Mouse (Mus musculus) forebrain, embryonic 11.5 days (tissue): ENCODE data around the gene Srrm1. TPM values are rescaled to one million over a fixed set of nuclear protein-coding genes. Genes with fewer than 3 reads are reported as not detected.
A peak's percentile ranks its signal among the peaks of the same experiment; 100 is the strongest.

Source experiments
- ATAC-seq: fragments of 200-750 bp; cut with Nextera tagmentation; replicated peaks from 2 replicates; pipeline ENCODE4 v1.8.0; 2017; ENCODE audit warnings: moderate TSS enrichment; ENCODE audit not compliant: low FRiP score
- DNase-seq: peaks from one replicate; pipeline ENCODE4 v3.0.0-alpha.2; 2017; ENCODE audit warnings: low spot score
- H3K27ac ChIP-seq: fragments of 300-500 bp; sonication (generic); 2 replicates; pipeline ENCODE4 v1.5.1; 2014; ENCODE audit warnings: low read depth, low read length
- H3K27me3 ChIP-seq: fragments of 300-500 bp; sonication (generic); 2 replicates; pipeline ENCODE4 v1.6.1; 2014; ENCODE audit warnings: mild to moderate bottlenecking, low read length, mixed read lengths; ENCODE audit not compliant: control insufficient read depth, insufficient read depth
- H3K36me3 ChIP-seq: fragments of 300-500 bp; sonication (generic); 2 replicates; pipeline ENCODE4 v1.6.1; 2014; ENCODE audit warnings: mild to moderate bottlenecking, low read length, moderate library complexity, mixed read lengths; ENCODE audit not compliant: control insufficient read depth, insufficient read depth
- H3K4me1 ChIP-seq: fragments of 300-500 bp; sonication (generic); replicated peaks from 2 replicates; pipeline ENCODE4 v1.6.1; 2014; ENCODE audit warnings: low read length, mixed read lengths; ENCODE audit not compliant: control insufficient read depth, insufficient read depth
- H3K4me2 ChIP-seq: fragments of 300-500 bp; sonication (generic); 2 replicates; pipeline ENCODE4 v1.6.1; 2014; ENCODE audit warnings: low read depth, mild to moderate bottlenecking, low read length, moderate library complexity, mixed read lengths; ENCODE audit not compliant: severe bottlenecking
- H3K4me3 ChIP-seq: fragments of 300-500 bp; sonication (generic); 2 replicates; pipeline ENCODE4 v1.5.1; 2014; ENCODE audit warnings: low read depth, low read length
- H3K9ac ChIP-seq: fragments of 300-500 bp; sonication (generic); 2 replicates; pipeline ENCODE4 v1.6.1; 2014; ENCODE audit warnings: low read length
- H3K9me3 ChIP-seq: fragments of 300-500 bp; sonication (generic); 2 replicates; pipeline ENCODE4 v1.6.1; 2016; ENCODE audit warnings: low read length, mixed read lengths; ENCODE audit not compliant: control insufficient read depth
- WGBS: fragments of 180-500 bp; shearing (Covaris S2); extraction: QIAGEN DNeasy Blood & Tissue Kit; methylation state at CpG from one replicate; pipeline ENCODE4 v1.1.7; 2014; 5-methylcytosine and 5-hydroxymethylcytosine counted together
- polyA plus RNA-seq: library from polyadenylated mRNA; unstranded; fragments of >200 nt; fragmentation: Nextera tagmentation; extraction: Ambion mirVana; gene quantifications from 2 replicates; pipeline ENCODE4 v1.2.1, GENCODE M21; 2014

Gene Srrm1
- polyA plus RNA-seq, 1 experiment from 2014 or later = 241 TPM

GRCm38 (mm10) chr4:135392801-135393200 is 39.7 kb upstream of the Srrm1 start:
- Histone ChIP-seq H3K4me1 (0 out of 2 replicates have a peak, but pooled peaks cover 2% of the 10 kb centered on the region), H3K27ac (no peak overlapping the region), H3K9me3 (no peaks in the 10 kb centered on the region), H3K36me3 (no peaks in the 10 kb centered on the region), H3K4me2 (no peak overlapping the region), H3K9ac (no peak overlapping the region), H3K4me3 (no peak overlapping the region), H3K27me3 (peaks cover under 1% of the 10 kb centered on the region)
- WGBS = 92% methylated on average over 3 of the region's 3 CpGs
- DNase-seq (no peak), ATAC-seq (no peak)

DNA sequence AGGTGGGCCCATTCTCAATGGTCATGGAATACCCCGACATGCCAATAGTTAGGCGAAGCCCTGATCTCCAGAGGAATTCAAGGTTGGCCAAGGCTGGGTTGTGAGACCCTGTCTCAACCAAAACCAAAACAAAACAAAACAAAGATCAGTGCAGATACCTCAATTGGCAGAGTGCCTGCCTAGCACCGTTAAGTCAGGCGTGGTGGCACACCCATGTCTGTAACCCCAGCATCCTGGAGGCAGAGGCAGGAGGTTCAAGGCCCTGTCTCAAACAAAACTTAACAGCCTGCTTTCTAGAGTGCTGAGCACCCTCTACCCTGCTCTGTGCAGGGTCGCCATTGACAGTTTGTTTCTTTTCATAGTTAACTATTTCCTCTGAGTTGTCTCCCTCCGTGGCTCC is 37.9 kb upstream of the Srrm1 start:
- H3K4me3 ChIP-seq = no peak overlapping the region
- no peaks in the 10 kb centered on the region for H3K36me3 ChIP-seq
- WGBS = 77% methylated on average over 6 of the region's 6 CpGs
- no peak overlapping the region for H3K27ac ChIP-seq
- ATAC-seq (no peak), DNase-seq (no peak)
- no peaks in the 10 kb centered on the region for H3K9me3 ChIP-seq
- no peak overlapping the region for H3K9ac ChIP-seq
- no peak overlapping the region for H3K4me2 ChIP-seq
- H3K27me3 ChIP-seq = no peaks in the 10 kb centered on the region
- no peaks in the 10 kb centered on the region for H3K4me1 ChIP-seq

DNA sequence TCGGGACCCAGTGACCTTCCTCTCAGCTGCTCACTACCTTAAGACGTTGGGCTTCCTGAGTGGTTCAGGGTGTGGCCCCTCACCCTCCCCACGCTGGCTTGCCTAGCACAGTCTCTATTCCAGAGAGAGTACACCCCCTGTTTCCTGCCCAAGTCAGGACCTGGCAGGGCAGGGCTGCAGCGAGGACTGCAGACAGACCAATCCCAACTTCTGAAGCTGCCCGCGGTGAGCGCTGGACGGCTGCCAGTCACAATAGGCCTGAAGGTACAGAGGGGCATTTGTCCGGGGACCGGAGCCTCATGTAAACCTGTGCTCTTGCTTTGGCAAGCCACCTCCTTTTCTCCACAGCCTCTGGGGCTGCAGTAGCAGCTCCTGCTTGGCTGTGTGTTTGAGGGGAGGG is 32.5 kb upstream of the Srrm1 start:
- Histone ChIP-seq H3K27me3 (no peaks in the 10 kb centered on the region), H3K27ac (no peak overlapping the region), H3K4me1 (no peaks in the 10 kb centered on the region), H3K9ac (no peak overlapping the region), H3K4me2 (no peak overlapping the region), H3K36me3 (no peaks in the 10 kb centered on the region), H3K9me3 (no peaks in the 10 kb centered on the region), H3K4me3 (no peak overlapping the region)
- ATAC-seq (no peak), DNase-seq (no peak)
- WGBS = 75% methylated on average over 10 of the region's 10 CpGs

- no peak for ATAC-seq
- Histone ChIP-seq H3K36me3 (no peaks in the 10 kb centered on the region), H3K9ac (no peak overlapping the region), H3K4me1 (no peaks in the 10 kb centered on the region), H3K27ac (no peak overlapping the region), H3K9me3 (no peaks in the 10 kb centered on the region), H3K4me2 (no peak overlapping the region), H3K27me3 (no peaks in the 10 kb centered on the region), H3K4me3 (no peak overlapping the region)
- peak; percentile 86 for DNase-seq
- WGBS = 4% methylated on average over 14 of the region's 14 CpGs
Measured at GRCm38 (mm10) chr4:135382316-135382715, 29.2 kb upstream of the Srrm1 start.

DNA sequence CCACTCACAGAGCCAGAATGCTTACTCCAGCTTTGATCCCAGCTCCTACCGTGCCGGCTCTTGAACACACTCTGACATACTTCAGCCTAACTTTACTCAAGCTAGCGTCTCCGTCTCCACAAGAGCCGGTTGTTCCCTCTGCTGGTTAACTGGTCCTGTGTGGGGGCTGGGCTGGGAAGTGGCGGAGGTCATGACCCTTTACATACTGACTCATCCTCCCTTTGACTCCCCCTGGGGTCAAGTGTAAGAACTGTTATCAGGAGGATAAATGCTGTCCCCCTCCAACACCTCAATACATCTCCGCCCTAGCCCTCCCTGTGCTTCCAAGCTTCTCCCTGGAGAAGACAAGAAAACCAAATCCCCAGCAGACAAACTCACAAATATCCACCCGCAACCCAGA is 28.2 kb upstream of the Srrm1 start:
- H3K9me3 ChIP-seq = no peaks in the 10 kb centered on the region
- 69% methylated on average over 8 of the region's 8 CpGs for WGBS
- DNase-seq = no peak
- H3K27ac ChIP-seq = no peak overlapping the region
- ATAC-seq = no peak
- H3K27me3 ChIP-seq = no peaks in the 10 kb centered on the region
- H3K9ac ChIP-seq = no peak overlapping the region
- H3K4me3 ChIP-seq = no peak overlapping the region
- no peaks in the 10 kb centered on the region for H3K36me3 ChIP-seq
- H3K4me1 ChIP-seq = no peaks in the 10 kb centered on the region
- no peak overlapping the region for H3K4me2 ChIP-seq

DNA sequence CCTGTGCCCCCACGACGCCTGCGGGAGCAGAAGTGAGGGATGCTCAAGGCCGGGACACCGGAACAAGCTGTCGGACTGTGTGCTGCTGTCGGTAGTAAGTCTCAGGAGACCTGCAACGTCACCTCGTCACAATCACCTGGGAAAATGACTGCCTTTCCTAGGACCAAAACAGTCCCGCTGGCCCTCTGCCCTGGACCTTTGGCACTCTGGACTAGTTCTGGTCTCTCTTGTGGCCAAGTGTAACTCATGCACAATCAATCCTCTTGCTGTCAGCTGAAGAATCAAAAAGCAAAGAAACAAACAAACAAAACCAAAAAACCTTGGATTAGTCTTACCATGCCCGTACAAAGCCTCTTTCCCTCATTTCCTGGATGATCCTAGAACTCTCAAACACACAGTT is 24.1 kb upstream of the Srrm1 start:
- no peak overlapping the region for H3K4me3 ChIP-seq
- H3K27me3 ChIP-seq = no peaks in the 10 kb centered on the region
- WGBS = 80% methylated on average over 11 of the region's 11 CpGs

DNA sequence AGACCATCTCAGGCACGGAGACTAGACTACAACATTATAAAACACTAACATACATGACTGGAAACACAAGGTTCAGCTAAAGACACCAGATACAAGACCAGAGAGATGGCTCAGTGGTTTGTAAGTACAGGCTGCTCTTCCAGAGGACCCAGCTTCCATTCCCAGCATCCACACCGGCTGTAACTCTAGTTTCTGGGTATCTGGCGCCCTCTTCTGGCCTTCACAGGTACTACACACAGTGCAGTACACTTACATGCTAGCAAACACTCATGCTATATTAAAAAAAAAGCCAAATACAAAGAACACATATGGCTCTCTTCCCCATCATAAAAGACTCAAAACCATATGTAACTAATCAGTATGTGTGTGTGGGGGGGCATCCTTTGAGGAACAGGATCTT is 22.3 kb upstream of the Srrm1 start:
- H3K27me3 ChIP-seq = no peaks in the 10 kb centered on the region
- no peak overlapping the region for H3K27ac ChIP-seq
- peaks cover 2% of the 10 kb centered on the region; the same call in 1 of the 2 replicates for H3K9me3 ChIP-seq
- 61% methylated on average over 3 of the region's 3 CpGs for WGBS
- DNase-seq (no peak), ATAC-seq (no peak)
- H3K36me3 ChIP-seq = no peaks in the 10 kb centered on the region
- H3K4me1 ChIP-seq = no peaks in the 10 kb centered on the region
- no peak overlapping the region for H3K4me3 ChIP-seq
- no peak overlapping the region for H3K9ac ChIP-seq
- no peak overlapping the region for H3K4me2 ChIP-seq

More for the DNA sequence above, 24.1 kb upstream of the Srrm1 start:
- no peak overlapping the region for H3K9ac ChIP-seq
- no peaks in the 10 kb centered on the region for H3K4me1 ChIP-seq
- no peak overlapping the region for H3K4me2 ChIP-seq
- no peak for DNase-seq
- H3K36me3 ChIP-seq = no peaks in the 10 kb centered on the region
- no peak for ATAC-seq
- no peak overlapping the region for H3K27ac ChIP-seq
- peaks cover 2% of the 10 kb centered on the region; the same call in 1 of the 2 replicates for H3K9me3 ChIP-seq

GRCm38 (mm10) chr4:135373299-135373698 is 20.2 kb upstream of the Srrm1 start:
- H3K4me2 ChIP-seq = no peak overlapping the region
- no peak overlapping the region for H3K27ac ChIP-seq
- H3K36me3 ChIP-seq = no peaks in the 10 kb centered on the region
- 81% methylated on average over 5 of the region's 5 CpGs for WGBS
- no peaks in the 10 kb centered on the region for H3K27me3 ChIP-seq
- no peak overlapping the region for H3K9ac ChIP-seq
- DNase-seq = no peak
- H3K9me3 ChIP-seq = peaks cover 2% of the 10 kb centered on the region; the same call in 1 of the 2 replicates
- H3K4me1 ChIP-seq = no peaks in the 10 kb centered on the region
- no peak overlapping the region for H3K4me3 ChIP-seq
- ATAC-seq = no peak

GRCm38 (mm10) chr4:135370372-135370771 is 17.3 kb upstream of the Srrm1 start:
- H3K9me3 ChIP-seq = peaks cover under 1% of the 10 kb centered on the region; the same call in 1 of the 2 replicates
- no peak for DNase-seq
- no peak for ATAC-seq
- H3K27me3 ChIP-seq = no peaks in the 10 kb centered on the region
- no peaks in the 10 kb centered on the region for H3K4me1 ChIP-seq
- WGBS = 82% methylated on average over 11 of the region's 11 CpGs
- no peak overlapping the region for H3K4me3 ChIP-seq
- no peak overlapping the region for H3K9ac ChIP-seq
- no peak overlapping the region for H3K27ac ChIP-seq
- no peak overlapping the region for H3K4me2 ChIP-seq
- H3K36me3 ChIP-seq = no peaks in the 10 kb centered on the region
